Mouse (Mus musculus) CD8-positive naive resting alpha-beta T cell, adult 57 days (primary cell): ENCODE results near the gene Mettl17. TPM values are rescaled to one million over a fixed set of nuclear protein-coding genes. Genes with fewer than 3 reads are reported as not detected.

Experiments used
- total RNA-seq: library from RNA; stranded (reverse); gene quantifications from one replicate; pipeline ENCODE4 v1.2.4, GENCODE M21; 2023

Gene Mettl17
- 66.8 TPM for total RNA-seq

DNA sequence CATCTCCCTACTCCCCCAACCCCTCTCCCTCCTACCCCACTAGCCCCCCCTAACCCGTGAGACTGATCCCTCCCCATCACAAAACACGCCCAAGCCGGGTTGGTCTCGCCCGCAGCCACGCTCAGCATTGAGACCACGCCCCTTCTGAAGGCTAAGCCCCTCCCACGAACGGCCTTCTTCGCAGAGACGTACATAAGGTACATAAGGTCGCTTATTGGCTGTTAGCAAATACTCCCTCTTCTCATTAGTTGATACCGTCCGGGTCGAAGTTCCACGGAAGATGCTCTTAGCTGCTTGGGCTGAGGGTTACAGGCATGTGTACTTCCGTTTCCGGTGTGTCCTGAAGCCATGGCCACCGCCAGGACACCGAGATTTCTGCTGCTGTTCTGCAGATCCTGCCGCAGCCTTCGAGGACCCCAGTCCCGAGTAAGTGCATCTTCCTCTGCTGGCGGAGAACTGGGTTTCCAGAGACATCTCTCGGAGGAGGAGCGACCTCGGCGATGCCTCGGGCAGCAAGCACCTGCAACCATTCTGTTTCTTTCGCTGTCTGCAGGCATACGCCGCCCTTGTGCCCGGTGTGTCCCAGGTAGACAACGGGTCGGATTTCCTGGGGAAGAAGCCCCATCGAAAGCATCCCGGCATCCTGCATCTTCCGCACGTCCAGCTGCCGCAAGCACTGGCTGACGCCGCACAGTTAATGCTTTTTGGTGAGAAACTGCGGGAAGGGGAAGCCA is at the start of gene Mettl17:
Gene Mettl17 (plus strand): TSS at position 245 of the 734 bp plus-strand sequence.

DNA sequence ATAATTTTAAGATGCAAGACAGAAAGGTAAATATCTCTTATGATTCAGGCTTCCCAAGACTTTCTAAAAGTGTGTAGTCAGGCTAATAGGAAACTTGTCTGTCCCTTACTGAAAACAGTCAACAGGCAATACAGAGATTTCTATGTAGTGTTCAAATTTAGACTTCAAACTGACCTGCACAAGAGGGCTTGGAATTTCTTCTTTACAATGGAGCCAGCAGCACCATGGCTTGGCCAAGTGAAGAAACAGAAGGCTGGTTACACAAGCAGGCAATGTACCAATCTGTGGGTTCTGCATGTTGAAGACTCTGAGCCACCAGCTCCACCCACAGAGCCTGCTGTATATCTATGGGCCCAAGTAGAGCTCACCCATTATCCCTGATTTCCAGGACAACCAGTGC is 31.2 kb upstream of the Mettl17 start, which contains the start of gene Ear6:
Gene Ear6 (plus strand): TSS at position 301 of the 400 bp plus-strand sequence.

DNA sequence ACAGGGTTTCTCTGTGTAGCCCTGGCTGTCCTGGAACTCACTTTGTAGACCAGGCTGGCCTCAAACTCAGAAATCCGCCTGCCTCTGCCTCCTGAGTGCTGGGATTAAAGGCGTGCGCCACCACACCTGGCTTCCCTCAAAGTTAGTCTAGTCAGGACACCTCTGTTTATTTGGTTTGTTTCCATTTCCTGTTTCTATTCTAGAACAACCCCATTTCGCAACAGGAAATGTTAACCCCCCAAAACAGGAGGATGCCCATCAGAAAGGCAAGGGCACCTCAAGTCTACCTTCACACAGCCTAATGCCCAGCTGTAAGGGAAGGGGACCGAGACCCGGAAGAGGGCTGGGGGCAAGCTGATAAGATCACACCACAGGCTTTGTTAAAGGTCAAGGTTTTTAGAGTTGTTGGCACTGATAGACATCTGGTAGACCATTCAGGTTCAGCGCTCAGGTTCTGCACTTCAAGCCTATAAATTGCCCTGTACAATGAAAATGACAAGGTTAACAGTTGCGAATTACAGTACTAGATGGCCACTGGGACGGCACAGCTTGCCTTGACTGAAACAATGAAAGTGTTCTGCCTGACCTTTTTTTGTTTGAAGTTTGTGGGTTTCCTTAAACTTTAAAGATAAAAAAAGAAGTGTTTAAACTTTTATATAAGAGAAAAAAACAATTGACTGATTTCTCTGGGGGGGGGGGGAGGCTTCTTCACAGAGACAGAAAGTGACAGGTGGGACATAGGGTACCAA is 7.7 kb downstream of the Mettl17 start, which contains the start of gene Slc39a2:
Gene Slc39a2 (plus strand): TSS at position 699 of the 749 bp plus-strand sequence.

DNA sequence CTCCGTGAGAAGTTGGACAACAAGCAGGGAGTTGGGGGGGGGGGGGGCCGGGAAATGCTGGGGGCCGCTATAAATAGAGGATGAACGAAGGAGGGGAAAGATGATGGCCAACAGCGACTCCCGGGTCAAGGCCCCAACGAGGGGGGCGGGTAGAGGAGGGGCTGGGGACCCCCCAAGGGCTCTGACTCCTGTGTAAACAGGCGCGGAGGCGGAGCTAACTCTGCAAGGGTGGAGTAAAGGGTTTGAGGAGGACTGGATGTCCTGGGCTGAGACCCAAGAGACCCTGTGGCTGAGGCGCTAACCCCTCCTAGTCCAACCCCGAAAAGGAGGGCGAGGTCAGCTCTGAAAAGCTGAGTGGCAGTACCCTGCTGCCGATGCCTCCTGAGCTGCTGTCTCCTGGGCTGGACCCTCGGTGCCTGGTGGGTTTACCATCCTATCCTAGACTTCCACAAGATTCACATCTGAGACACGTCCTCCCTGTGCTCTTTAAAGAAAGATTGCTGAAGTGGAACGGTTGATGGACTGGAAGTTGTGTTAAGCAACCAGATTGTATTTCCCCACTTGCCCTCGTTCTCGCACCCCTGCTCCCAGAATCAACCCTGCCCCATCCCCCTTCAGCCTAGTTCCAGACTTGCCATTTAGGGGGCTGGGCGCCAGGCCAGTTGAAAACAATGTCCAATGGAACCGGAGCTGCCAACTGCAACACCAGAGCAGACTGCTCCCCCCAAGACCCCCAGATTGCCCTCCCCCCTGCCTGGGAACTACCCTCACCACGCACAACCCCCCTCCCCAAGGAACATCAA is 29.5 kb downstream of the Mettl17 start, which contains the start of gene Ndrg2:
Gene Ndrg2 (minus strand): TSS at position 199 of the 803 bp plus-strand sequence.

DNA sequence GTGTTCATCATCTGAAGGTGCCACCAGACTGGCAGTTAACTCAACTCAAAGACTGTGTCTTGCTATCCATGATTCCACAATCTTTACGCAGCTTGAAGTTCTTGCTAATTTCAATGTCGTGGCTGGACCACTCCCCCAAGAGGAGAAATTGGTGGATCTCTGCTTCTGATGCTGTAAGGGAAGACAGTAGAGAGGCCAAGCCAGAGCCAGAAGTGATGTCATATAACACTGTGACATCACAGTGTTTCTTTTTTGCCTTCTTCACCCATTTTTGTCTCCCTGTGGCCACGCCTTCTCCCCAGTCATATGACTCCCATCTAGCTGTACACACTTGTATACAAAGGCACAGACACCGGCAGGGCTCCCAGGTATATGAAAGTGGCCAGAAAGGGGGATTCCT is 33.5 kb downstream of the Mettl17 start, which contains the start of gene Tppp2:
Gene Tppp2 (plus strand): TSS at position 301 of the 400 bp plus-strand sequence.

DNA sequence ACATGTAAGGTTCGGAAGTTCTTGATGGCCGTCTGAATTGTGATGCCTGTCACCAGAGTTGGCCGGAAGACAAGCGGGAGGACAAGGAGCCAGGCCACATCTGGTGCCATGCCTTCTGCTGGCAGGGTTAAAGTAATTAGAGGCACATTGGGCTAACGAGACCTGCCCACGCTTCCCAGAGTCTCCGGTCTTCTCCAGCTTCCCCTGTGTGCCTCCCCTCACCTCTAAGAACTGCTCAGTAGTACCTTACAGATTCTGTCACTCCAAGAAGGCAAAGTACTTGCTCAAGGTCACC is 37.9 kb downstream of the Mettl17 start, which contains the start of gene Rnase13:
Gene Rnase13 (minus strand): TSS at position 203 of the 295 bp plus-strand sequence.

Other genes with a start within 250 kb of the Mettl17 start
- gene Gm4181, start 249.2 kb upstream of the Mettl17 start, total RNA-seq = not detected
- gene Gm17079, start 189.4 kb upstream of the Mettl17 start, total RNA-seq = not detected
- not detected for gene Gm5800, start 167.7 kb upstream of the Mettl17 start, total RNA-seq
- gene Ang4, start 111.3 kb upstream of the Mettl17 start, total RNA-seq = not detected
- not detected for gene AY358078, start 84.8 kb upstream of the Mettl17 start, total RNA-seq
- not detected for gene Ear6, start 31.1 kb upstream of the Mettl17 start, total RNA-seq
- 0.89 TPM for gene Slc39a2, start 8.0 kb downstream of the Mettl17 start, total RNA-seq
- gene Ndrg2, start 29.3 kb downstream of the Mettl17 start, total RNA-seq = 16.6 TPM
- gene Tppp2, start 33.6 kb downstream of the Mettl17 start, total RNA-seq = not detected
- gene Rnase13, start 37.9 kb downstream of the Mettl17 start, total RNA-seq = not detected
- gene Arhgef40, start 99.9 kb downstream of the Mettl17 start, total RNA-seq = 2.2 TPM
- gene Tmem253, start 130.8 kb downstream of the Mettl17 start, total RNA-seq = not detected
- gene Zfp219, start 135.9 kb downstream of the Mettl17 start, total RNA-seq = 7.8 TPM
- gene Olfr221, start 157.6 kb downstream of the Mettl17 start, total RNA-seq = not detected
- 439 TPM for gene Hnrnpc, start 219.2 kb downstream of the Mettl17 start, total RNA-seq
- 23.2 TPM for gene Rpgrip1, start 225.9 kb downstream of the Mettl17 start, total RNA-seq